Mouse (Mus musculus) kidney, embryonic 14.5 days (tissue): ENCODE measurements around the gene Vcp. TPM values are rescaled to one million over a fixed set of nuclear protein-coding genes. Genes with fewer than 3 reads are reported as not detected.

Source experiments
- ATAC-seq: fragments of 200-750 bp; cut with Nextera tagmentation; 2 replicates; pipeline ENCODE4 v1.8.0; 2017; ENCODE audit warnings: moderate number of reproducible peaks, mild to moderate bottlenecking, moderate TSS enrichment, moderate library complexity; ENCODE audit not compliant: low FRiP score, low TSS enrichment
- H3K27ac ChIP-seq: fragments of 300-500 bp; sonication (generic); 2 replicates; pipeline ENCODE4 v1.5.1; 2014; ENCODE audit warnings: low read depth, mild to moderate bottlenecking, low read length, moderate library complexity, mixed read lengths
- H3K27me3 ChIP-seq: fragments of 300-500 bp; sonication (generic); 2 replicates; pipeline ENCODE4 v1.6.1; 2014; ENCODE audit warnings: mild to moderate bottlenecking, low read length; ENCODE audit not compliant: control insufficient read depth, insufficient read depth
- H3K36me3 ChIP-seq: fragments of 300-500 bp; sonication (generic); 2 replicates; pipeline ENCODE4 v1.6.1; 2014; ENCODE audit warnings: low read length, mixed read lengths; ENCODE audit not compliant: control insufficient read depth, insufficient read depth
- H3K4me1 ChIP-seq: fragments of 300-500 bp; sonication (generic); 2 replicates; pipeline ENCODE4 v1.6.1; 2014; ENCODE audit warnings: low read length, mixed read lengths; ENCODE audit not compliant: control insufficient read depth, insufficient read depth
- H3K4me2 ChIP-seq: fragments of 300-500 bp; sonication (generic); replicated peaks from 2 replicates; pipeline ENCODE4 v1.6.1; 2014; ENCODE audit warnings: low read depth, mild to moderate bottlenecking, low read length
- H3K4me3 ChIP-seq: fragments of 300-500 bp; sonication (generic); 2 replicates; pipeline ENCODE4 v1.5.1; 2014; ENCODE audit warnings: mild to moderate bottlenecking, low read length
- H3K9ac ChIP-seq: fragments of 300-500 bp; sonication (generic); 2 replicates; pipeline ENCODE4 v1.6.1; 2014; ENCODE audit warnings: low read depth, mild to moderate bottlenecking, low read length, moderate library complexity
- H3K9me3 ChIP-seq: fragments of 300-500 bp; sonication (generic); 2 replicates; pipeline ENCODE4 v1.6.1; 2016; ENCODE audit warnings: low read length; ENCODE audit not compliant: control insufficient read depth
- WGBS: fragments of 180-500 bp; shearing (Covaris S2); extraction: QIAGEN DNeasy Blood & Tissue Kit; methylation state at CpG from one replicate; pipeline ENCODE4 v1.1.7; 2014; 5-methylcytosine and 5-hydroxymethylcytosine counted together
- polyA plus RNA-seq: library from polyadenylated mRNA; unstranded; fragments of >200 nt; fragmentation: Nextera tagmentation; extraction: Ambion mirVana; gene quantifications from 2 replicates; pipeline ENCODE4 v1.2.1, GENCODE M21; 2014

Gene Vcp
- polyA plus RNA-seq, 1 experiment from 2014 or later: 554 TPM

- no peaks in the 10 kb centered on the region for H3K36me3 ChIP-seq
- 94% methylated on average over 4 of the region's 4 CpGs for WGBS
- no peak within 1 kb of the TSS for H3K4me3 ChIP-seq
- no peak within 1 kb of the TSS for H3K27ac ChIP-seq
- no peak within 1 kb of the TSS for H3K4me2 ChIP-seq
- H3K9ac ChIP-seq: no peak within 1 kb of the TSS
- no peak for ATAC-seq
- H3K27me3 ChIP-seq: no peaks in the 10 kb centered on the region
- no peaks in the 10 kb centered on the region for H3K9me3 ChIP-seq
- H3K4me1 ChIP-seq: no peaks in the 10 kb centered on the region
Measured at GRCm38 (mm10) chr4:42969304-42969703, 31.0 kb downstream of the Vcp start, which contains the start of gene 1700022I11Rik. TSS of gene 1700022I11Rik (plus strand) at chr4:42969604.

- no peaks in the 10 kb centered on the region for H3K36me3 ChIP-seq
- no peak overlapping the region for H3K9ac ChIP-seq
- no peaks in the 10 kb centered on the region for H3K27me3 ChIP-seq
- no peaks in the 10 kb centered on the region for H3K4me1 ChIP-seq
- no peaks in the 10 kb centered on the region for H3K9me3 ChIP-seq
- 17% methylated on average over 12 of the region's 12 CpGs for WGBS
- H3K27ac ChIP-seq: no peak overlapping the region
- no peak overlapping the region for H3K4me3 ChIP-seq
- 0 out of 2 replicates have a peak, but pooled peaks have one; percentile 32 for ATAC-seq
- no peak overlapping the region; the same call in 1 of the 2 replicates for H3K4me2 ChIP-seq
Measured at GRCm38 (mm10) chr4:42965039-42965719, 35.1 kb downstream of the Vcp start.

GRCm38 (mm10) chr4:42963480-42963879, 36.8 kb downstream of the Vcp start:
- H3K4me3 ChIP-seq: no peak overlapping the region
- H3K36me3 ChIP-seq: no peaks in the 10 kb centered on the region
- no peak overlapping the region for H3K27ac ChIP-seq
- no peaks in the 10 kb centered on the region for H3K9me3 ChIP-seq
- H3K27me3 ChIP-seq: no peaks in the 10 kb centered on the region
- WGBS: 89% methylated on average over 2 of the region's 2 CpGs
- no peaks in the 10 kb centered on the region for H3K4me1 ChIP-seq
- H3K9ac ChIP-seq: no peak overlapping the region
- no peak for ATAC-seq
- H3K4me2 ChIP-seq: no peak overlapping the region

- no peaks in the 10 kb centered on the region for H3K27me3 ChIP-seq
- no peak overlapping the region for H3K9ac ChIP-seq
- no peak for ATAC-seq
- WGBS: 37% methylated on average over 4 of the region's 4 CpGs
- no peaks in the 10 kb centered on the region for H3K9me3 ChIP-seq
- no peaks in the 10 kb centered on the region for H3K4me1 ChIP-seq
- peaks cover 14% of the 10 kb centered on the region for H3K36me3 ChIP-seq
- no peak overlapping the region for H3K4me2 ChIP-seq
- no peak overlapping the region for H3K27ac ChIP-seq
- no peak overlapping the region for H3K4me3 ChIP-seq
Measured at GRCm38 (mm10) chr4:42961592-42961991, 38.7 kb downstream of the Vcp start.

- no peak overlapping the region for H3K4me3 ChIP-seq
- peaks cover 15% of the 10 kb centered on the region for H3K36me3 ChIP-seq
- H3K4me1 ChIP-seq: no peaks in the 10 kb centered on the region
- H3K4me2 ChIP-seq: no peak overlapping the region
- H3K9me3 ChIP-seq: no peaks in the 10 kb centered on the region
- no peak for ATAC-seq
- H3K27me3 ChIP-seq: no peaks in the 10 kb centered on the region
- H3K9ac ChIP-seq: no peak overlapping the region
- no peak overlapping the region for H3K27ac ChIP-seq
- 58% methylated on average over 4 of the region's 4 CpGs for WGBS
Measured at GRCm38 (mm10) chr4:42959382-42959781, 40.9 kb downstream of the Vcp start.

- H3K9me3 ChIP-seq: no peaks in the 10 kb centered on the region
- H3K27me3 ChIP-seq: no peaks in the 10 kb centered on the region
- H3K27ac ChIP-seq: no peak overlapping the region
- H3K4me2 ChIP-seq: no peak overlapping the region
- H3K36me3 ChIP-seq: peaks cover 15% of the 10 kb centered on the region
- ATAC-seq: no peak
- WGBS: 71% methylated on average over 8 of the region's 8 CpGs
- H3K4me1 ChIP-seq: no peaks in the 10 kb centered on the region
- H3K4me3 ChIP-seq: no peak overlapping the region
- H3K9ac ChIP-seq: no peak overlapping the region
Measured at GRCm38 (mm10) chr4:42958942-42959341, 41.4 kb downstream of the Vcp start.

- H3K4me1 ChIP-seq: no peaks in the 10 kb centered on the region
- H3K4me2 ChIP-seq: no peak overlapping the region
- no peak overlapping the region for H3K9ac ChIP-seq
- WGBS: 95% methylated on average over 8 of the region's 8 CpGs
- H3K27me3 ChIP-seq: no peaks in the 10 kb centered on the region
- H3K36me3 ChIP-seq: peaks cover 15% of the 10 kb centered on the region
- H3K4me3 ChIP-seq: no peak overlapping the region
- no peak overlapping the region for H3K27ac ChIP-seq
- H3K9me3 ChIP-seq: no peaks in the 10 kb centered on the region
- no peak for ATAC-seq
Measured at GRCm38 (mm10) chr4:42957979-42958378, 42.3 kb downstream of the Vcp start.

- H3K4me1 ChIP-seq: no peaks in the 10 kb centered on the region
- H3K9ac ChIP-seq: no peak overlapping the region
- no peak for ATAC-seq
- no peaks in the 10 kb centered on the region for H3K9me3 ChIP-seq
- peaks cover 15% of the 10 kb centered on the region for H3K36me3 ChIP-seq
- H3K27me3 ChIP-seq: no peaks in the 10 kb centered on the region
- 68% methylated on average over 11 of the region's 11 CpGs for WGBS
- no peak overlapping the region for H3K4me3 ChIP-seq
- no peak overlapping the region for H3K27ac ChIP-seq
- no peak overlapping the region for H3K4me2 ChIP-seq
Measured at GRCm38 (mm10) chr4:42957306-42957705, 43.0 kb downstream of the Vcp start.

GRCm38 (mm10) chr4:42956581-42956980, 43.7 kb downstream of the Vcp start:
- H3K4me3 ChIP-seq: no peak overlapping the region
- no peaks in the 10 kb centered on the region for H3K9me3 ChIP-seq
- H3K9ac ChIP-seq: no peak overlapping the region
- no peak overlapping the region for H3K27ac ChIP-seq
- no peaks in the 10 kb centered on the region for H3K27me3 ChIP-seq
- peaks cover 15% of the 10 kb centered on the region for H3K36me3 ChIP-seq
- 0 out of 2 replicates have a peak, but pooled peaks cover 4% of the 10 kb centered on the region for H3K4me1 ChIP-seq
- 94% methylated on average over 17 of the region's 17 CpGs for WGBS
- no peak overlapping the region for H3K4me2 ChIP-seq
- ATAC-seq: no peak
